Mouse (Mus musculus) retina, postnatal 1 day (tissue): ENCODE measurements at regions not wholly inside any gene's neighbourhood (a gene's known extent, or its start where the extent isn't known, plus 50 kb on each side); places are given as distances from the start of the nearest gene placed in this dataset.
A peak's percentile ranks its signal among the peaks of the same experiment; 100 is the strongest.
"Not testable (repeated sequence)": the region's sequence is repeated elsewhere in the genome, so short reads cannot be mapped to it uniquely, and the experiment has no call there.

Experiments
- DNase-seq: peaks from one replicate; pipeline ENCODE4 v3.0.0-alpha.2; 2012

- DNase-seq, result no peak
Measured at GRCm38 (mm10) chr14:108828668-108829067, 85.3 kb downstream of the Slitrk1 start.

- DNase-seq, result no peak
Measured at GRCm38 (mm10) chr14:108821539-108821938, 92.4 kb downstream of the Slitrk1 start.

GRCm38 (mm10) chr14:108819370-108819769 lies 94.6 kb downstream of the Slitrk1 start:
- DNase-seq, result no peak

- no peak for DNase-seq
Measured at GRCm38 (mm10) chr14:108805394-108805982, 108.5 kb downstream of the Slitrk1 start.

GRCm38 (mm10) chr14:108798884-108799283 lies 115.1 kb downstream of the Slitrk1 start:
- DNase-seq, result no peak

- no peak for DNase-seq
Measured at GRCm38 (mm10) chr14:108792445-108792844, 121.5 kb downstream of the Slitrk1 start.

- DNase-seq, result peak; percentile 17
Measured at GRCm38 (mm10) chr14:108791296-108791695, 122.7 kb downstream of the Slitrk1 start.

- DNase-seq, result no peak
Measured at GRCm38 (mm10) chr14:108748730-108749129, 165.2 kb downstream of the Slitrk1 start.

- DNase-seq, result no peak
Measured at GRCm38 (mm10) chr14:108711811-108712210, 202.1 kb downstream of the Slitrk1 start.

- no peak for DNase-seq
Measured at GRCm38 (mm10) chr14:108709101-108709631, 204.8 kb downstream of the Slitrk1 start.

GRCm38 (mm10) chr14:108704662-108705061 lies 209.3 kb downstream of the Slitrk1 start:
- DNase-seq, result not testable (repeated sequence)

- no peak for DNase-seq
Measured at GRCm38 (mm10) chr14:108664864-108665263, 249.1 kb downstream of the Slitrk1 start.

GRCm38 (mm10) chr14:108638291-108638690 lies 275.7 kb downstream of the Slitrk1 start:
- no peak for DNase-seq

- DNase-seq, result no peak
Measured at GRCm38 (mm10) chr14:108635266-108635665, 278.7 kb downstream of the Slitrk1 start.

- no peak for DNase-seq
Measured at GRCm38 (mm10) chr14:108610028-108610427, 303.9 kb downstream of the Slitrk1 start.
